9 mouse cellular contexts compared by ENCODE assay signal in genomic region chr4:102977778-102978321, GRCm38 (mm10). TPM values are rescaled to one million over a fixed set of nuclear protein-coding genes. Genes with fewer than 3 reads are reported as not detected.
A peak's percentile ranks its signal among the peaks of the same experiment; 100 is the strongest.
DNase-seq lines count a peak whose midpoint lies in the region; ATAC-seq lines count a peak whose summit lies in the region.
"Had no signal": no experiment of that assay in that cellular context is flagged by ENCODE, and none has a peak within 500 bp of the region (broad histone marks: within the 10 kb centered on the region; RNA-seq: fewer than 3 reads in every experiment).

No protein-coding gene starts in this region.

- no peak overlapping the region for H3K9ac ChIP-seq in heart, embryonic 15.5 days
- peak overlapping the region; percentile 40; the same call in 1 of the 2 replicates for H3K9ac ChIP-seq in hindbrain, embryonic 14.5 days
- no peak overlapping the region for H3K9ac ChIP-seq in midbrain, embryonic 15.5 days

- 11% methylated on average over 16 of the region's 16 CpGs for WGBS in heart, embryonic 15.5 days
- 14% methylated on average over 16 of the region's 16 CpGs for WGBS in hindbrain, embryonic 14.5 days
- WGBS in midbrain, embryonic 15.5 days: 13% methylated on average over 16 of the region's 16 CpGs

- no peaks in the 10 kb centered on the region for H3K9me3 ChIP-seq in heart, embryonic 15.5 days (replicated peaks)
- no peaks in the 10 kb centered on the region for H3K9me3 ChIP-seq in hindbrain, embryonic 14.5 days (ENCODE audit: control insufficient read depth, low read length)
- no peaks in the 10 kb centered on the region for H3K9me3 ChIP-seq in midbrain, embryonic 15.5 days

- peaks cover 11% of the 10 kb centered on the region for H3K27me3 ChIP-seq in heart, embryonic 15.5 days
- peaks cover 4% of the 10 kb centered on the region; the same call in 1 of the 2 replicates for H3K27me3 ChIP-seq in hindbrain, embryonic 14.5 days (ENCODE audit: control insufficient read depth, insufficient read depth, low read length)
- H3K27me3 ChIP-seq in midbrain, embryonic 15.5 days (replicated peaks): peaks cover 8% of the 10 kb centered on the region; the same call in 1 of the 2 replicates

- H3K4me1 ChIP-seq in heart, embryonic 15.5 days (replicated peaks): peaks cover 10% of the 10 kb centered on the region
- H3K4me1 ChIP-seq in hindbrain, embryonic 14.5 days (replicated peaks; ENCODE audit: control insufficient read depth, insufficient read depth, low read length): peaks cover 13% of the 10 kb centered on the region
- H3K4me1 ChIP-seq in midbrain, embryonic 15.5 days: peaks cover 17% of the 10 kb centered on the region

- no peak for ATAC-seq in heart, embryonic 15.5 days (replicated peaks; ENCODE audit: insufficient number of reproducible peaks, insufficient read depth, low FRiP score, low read depth)
- ATAC-seq in hindbrain, embryonic 14.5 days (ENCODE audit: low FRiP score): peak; percentile 24; the same call in 1 of the 2 replicates
- ATAC-seq in midbrain, embryonic 15.5 days (replicated peaks): 0 out of 2 replicates have a peak, but pooled peaks have one; percentile 11

- DNase-seq in heart, postnatal 25 days (ENCODE audit: low spot score): no peak
- DNase-seq in embryo, embryonic 10.5 days (ENCODE audit: low spot score): peak; percentile 55
- no peak for DNase-seq in hindbrain, embryonic 14.5 days (ENCODE audit: low spot score)
- DNase-seq in thymus, postnatal 0 days (ENCODE audit: low spot score): no peak
- no peak for DNase-seq in B cell, adult 2 months
- no peak for DNase-seq in natural killer cell, adult 2 months (ENCODE audit: low spot score in 2 of 2)

- 0 out of 2 replicates have a peak overlapping the region, but pooled peaks have one; percentile 18 for H3K4me3 ChIP-seq in heart, embryonic 15.5 days
- H3K4me3 ChIP-seq in hindbrain, embryonic 14.5 days (replicated peaks; ENCODE audit: low read length): peak overlapping the region; percentile 14
- H3K4me3 ChIP-seq in midbrain, embryonic 15.5 days: peak overlapping the region; percentile 12

- H3K27ac ChIP-seq in heart, embryonic 15.5 days: no peak overlapping the region
- H3K27ac ChIP-seq in hindbrain, embryonic 14.5 days: no peak overlapping the region
- no peak overlapping the region for H3K27ac ChIP-seq in midbrain, embryonic 15.5 days

- peak overlapping the region; percentile 81 for H3K4me2 ChIP-seq in heart, embryonic 15.5 days
- H3K4me2 ChIP-seq in hindbrain, embryonic 14.5 days (replicated peaks): peak overlapping the region; percentile 67
- peak overlapping the region; percentile 55 for H3K4me2 ChIP-seq in midbrain, embryonic 15.5 days

- intact Hi-C loops in heart, postnatal 25 days (cut with DNase I): no loop called here

- H3K36me3 ChIP-seq in heart, embryonic 15.5 days: no peaks in the 10 kb centered on the region
- H3K36me3 ChIP-seq in hindbrain, embryonic 14.5 days (replicated peaks; ENCODE audit: control insufficient read depth, insufficient read depth): no peaks in the 10 kb centered on the region
- H3K36me3 ChIP-seq in midbrain, embryonic 15.5 days (replicated peaks): no peaks in the 10 kb centered on the region

RNA-seq across cellular contexts. Expression of gene Tctex1d1, which starts 0.6 kb away (rescaled TPM):
- 1.1 TPM in 1 of 2 replicates, not detected in the other for polyA plus RNA-seq in heart, embryonic 15.5 days (2015; fragmentation: Nextera tagmentation; extraction: Ambion mirVana)
- not detected for total RNA-seq in heart, postnatal 25 days (2021)
- 3.7 and 4.5 TPM in 2 replicates for polyA plus RNA-seq in hindbrain, embryonic 14.5 days (2014; fragmentation: Nextera tagmentation; extraction: Ambion mirVana)
- 1.3 and 1.5 TPM in 2 replicates for polyA plus RNA-seq in midbrain, embryonic 15.5 days (2015; fragmentation: Nextera tagmentation; extraction: Ambion mirVana)
- 52.0 and 62.1 TPM in 2 replicates for polyA plus RNA-seq in thymus, postnatal 0 days (2015; fragmentation: Nextera tagmentation; extraction: Ambion mirVana)

RNA-seq across cellular contexts. Expression of gene Insl5, which starts 48.8 kb away (rescaled TPM):
- polyA plus RNA-seq in heart, embryonic 15.5 days (2015; fragmentation: Nextera tagmentation; extraction: Ambion mirVana): 1.1 TPM in 1 of 2 replicates, not detected in the other
- total RNA-seq in heart, postnatal 25 days (2021): not detected
- 0.51 TPM in 1 of 2 replicates, not detected in the other for polyA plus RNA-seq in hindbrain, embryonic 14.5 days (2014; fragmentation: Nextera tagmentation; extraction: Ambion mirVana)
- polyA plus RNA-seq in midbrain, embryonic 15.5 days (2015; fragmentation: Nextera tagmentation; extraction: Ambion mirVana): 0.30 and 0.52 TPM in 2 replicates
- polyA plus RNA-seq in thymus, postnatal 0 days (2015; fragmentation: Nextera tagmentation; extraction: Ambion mirVana): 13.6 and 17.9 TPM in 2 replicates
- total RNA-seq: granulocyte monocyte progenitor cell, adult 5-6 weeks had no signal
